Mouse (Mus musculus): ENCODE measurements at regions not wholly inside any gene's neighbourhood (a gene's known extent, or its start where the extent isn't known, plus 50 kb on each side); places are given as distances from the start of the nearest gene placed in this dataset.
"Not testable (repeated sequence)": the region's sequence is repeated elsewhere in the genome, so short reads cannot be mapped to it uniquely, and the experiment has no call there.

- H3K27ac ChIP-seq (replicated peaks; ENCODE audit: low read depth, low read length); H3K4me1 ChIP-seq (ENCODE audit: control insufficient read depth, insufficient read depth, low read length): not testable (repeated sequence)
- WGBS: no CpG with 5 or more reads among the region's 3 CpGs
Measured at GRCm38 (mm10) chr14:52863841-52864240, 368.3 kb upstream of the Olfr1507 start.

GRCm38 (mm10) chr14:52863107-52863506 is 367.6 kb upstream of the Olfr1507 start:
- DNase-seq (ENCODE audit: low spot score); ATAC-seq (ENCODE audit: low FRiP score, low read depth): not testable (repeated sequence)

More at GRCm38 (mm10) chr14:52863841-52864240, 368.3 kb upstream of the Olfr1507 start:
- not testable (repeated sequence) for H3K9ac ChIP-seq (ENCODE audit: low read depth, low read length, severe bottlenecking); H3K36me3 ChIP-seq (ENCODE audit: control insufficient read depth, insufficient read depth, low read length); H3K4me2 ChIP-seq (replicated peaks; ENCODE audit: low read depth, low read length, severe bottlenecking); H3K27me3 ChIP-seq (ENCODE audit: control insufficient read depth, insufficient read depth, low read length); DNase-seq (ENCODE audit: low spot score); ATAC-seq (ENCODE audit: low FRiP score, low read depth); H3K4me3 ChIP-seq (replicated peaks; ENCODE audit: low read length); H3K9me3 ChIP-seq (ENCODE audit: control insufficient read depth, low read length)

GRCm38 (mm10) chr14:52862491-52862890 is 366.9 kb upstream of the Olfr1507 start:
- not testable (repeated sequence) for H3K9ac ChIP-seq (ENCODE audit: low read depth, low read length, severe bottlenecking); H3K9me3 ChIP-seq (ENCODE audit: control insufficient read depth, low read length); H3K36me3 ChIP-seq (ENCODE audit: control insufficient read depth, insufficient read depth, low read length); H3K4me3 ChIP-seq (replicated peaks; ENCODE audit: low read length); DNase-seq (ENCODE audit: low spot score); H3K27me3 ChIP-seq (ENCODE audit: control insufficient read depth, insufficient read depth, low read length); H3K27ac ChIP-seq (replicated peaks; ENCODE audit: low read depth, low read length); H3K4me2 ChIP-seq (replicated peaks; ENCODE audit: low read depth, low read length, severe bottlenecking); ATAC-seq (ENCODE audit: low FRiP score, low read depth); H3K4me1 ChIP-seq (ENCODE audit: control insufficient read depth, insufficient read depth, low read length)
- no CpG with 5 or more reads among the region's 20 CpGs for WGBS

More at GRCm38 (mm10) chr14:52863107-52863506, 367.6 kb upstream of the Olfr1507 start:
- not testable (repeated sequence) for H3K27me3 ChIP-seq (ENCODE audit: control insufficient read depth, insufficient read depth, low read length); H3K4me2 ChIP-seq (replicated peaks; ENCODE audit: low read depth, low read length, severe bottlenecking); H3K27ac ChIP-seq (replicated peaks; ENCODE audit: low read depth, low read length); H3K9me3 ChIP-seq (ENCODE audit: control insufficient read depth, low read length); H3K9ac ChIP-seq (ENCODE audit: low read depth, low read length, severe bottlenecking); H3K36me3 ChIP-seq (ENCODE audit: control insufficient read depth, insufficient read depth, low read length); H3K4me3 ChIP-seq (replicated peaks; ENCODE audit: low read length); H3K4me1 ChIP-seq (ENCODE audit: control insufficient read depth, insufficient read depth, low read length)

GRCm38 (mm10) chr14:52855339-52855738 is 359.8 kb upstream of the Olfr1507 start:
- not testable (repeated sequence) for H3K27ac ChIP-seq (replicated peaks; ENCODE audit: low read depth, low read length); ATAC-seq (ENCODE audit: low FRiP score, low read depth); H3K4me3 ChIP-seq (replicated peaks; ENCODE audit: low read length); H3K4me2 ChIP-seq (replicated peaks; ENCODE audit: low read depth, low read length, severe bottlenecking); H3K9me3 ChIP-seq (ENCODE audit: control insufficient read depth, low read length); H3K36me3 ChIP-seq (ENCODE audit: control insufficient read depth, insufficient read depth, low read length); DNase-seq (ENCODE audit: low spot score); H3K27me3 ChIP-seq (ENCODE audit: control insufficient read depth, insufficient read depth, low read length); H3K4me1 ChIP-seq (ENCODE audit: control insufficient read depth, insufficient read depth, low read length); H3K9ac ChIP-seq (ENCODE audit: low read depth, low read length, severe bottlenecking)
- WGBS: no CpG with 5 or more reads among the region's 2 CpGs

- not testable (repeated sequence) for H3K36me3 ChIP-seq (ENCODE audit: control insufficient read depth, insufficient read depth, low read length); H3K27me3 ChIP-seq (ENCODE audit: control insufficient read depth, insufficient read depth, low read length); H3K9me3 ChIP-seq (ENCODE audit: control insufficient read depth, low read length); H3K9ac ChIP-seq (ENCODE audit: low read depth, low read length, severe bottlenecking); H3K4me2 ChIP-seq (replicated peaks; ENCODE audit: low read depth, low read length, severe bottlenecking); H3K4me3 ChIP-seq (replicated peaks; ENCODE audit: low read length); ATAC-seq (ENCODE audit: low FRiP score, low read depth); H3K4me1 ChIP-seq (ENCODE audit: control insufficient read depth, insufficient read depth, low read length); H3K27ac ChIP-seq (replicated peaks; ENCODE audit: low read depth, low read length); DNase-seq (ENCODE audit: low spot score)
Measured at GRCm38 (mm10) chr14:52853598-52853997, 358.0 kb upstream of the Olfr1507 start.

- H3K4me2 ChIP-seq (replicated peaks; ENCODE audit: low read depth, low read length, severe bottlenecking); DNase-seq (ENCODE audit: low spot score); H3K9me3 ChIP-seq (ENCODE audit: control insufficient read depth, low read length); H3K27me3 ChIP-seq (ENCODE audit: control insufficient read depth, insufficient read depth, low read length); H3K4me3 ChIP-seq (replicated peaks; ENCODE audit: low read length); H3K4me1 ChIP-seq (ENCODE audit: control insufficient read depth, insufficient read depth, low read length); H3K9ac ChIP-seq (ENCODE audit: low read depth, low read length, severe bottlenecking); ATAC-seq (ENCODE audit: low FRiP score, low read depth); H3K27ac ChIP-seq (replicated peaks; ENCODE audit: low read depth, low read length); H3K36me3 ChIP-seq (ENCODE audit: control insufficient read depth, insufficient read depth, low read length): not testable (repeated sequence)
- no CpG with 5 or more reads among the region's 2 CpGs for WGBS
Measured at GRCm38 (mm10) chr14:52847970-52848369, 352.4 kb upstream of the Olfr1507 start.

- ATAC-seq (ENCODE audit: low FRiP score, low read depth); H3K27me3 ChIP-seq (ENCODE audit: control insufficient read depth, insufficient read depth, low read length); H3K4me1 ChIP-seq (ENCODE audit: control insufficient read depth, insufficient read depth, low read length); H3K4me2 ChIP-seq (replicated peaks; ENCODE audit: low read depth, low read length, severe bottlenecking); H3K36me3 ChIP-seq (ENCODE audit: control insufficient read depth, insufficient read depth, low read length); H3K9ac ChIP-seq (ENCODE audit: low read depth, low read length, severe bottlenecking); H3K27ac ChIP-seq (replicated peaks; ENCODE audit: low read depth, low read length); H3K9me3 ChIP-seq (ENCODE audit: control insufficient read depth, low read length); DNase-seq (ENCODE audit: low spot score); H3K4me3 ChIP-seq (replicated peaks; ENCODE audit: low read length): not testable (repeated sequence)
- no CpG with 5 or more reads among the region's 1 CpGs for WGBS
Measured at GRCm38 (mm10) chr14:52824005-52824404, 328.5 kb upstream of the Olfr1507 start.

- not testable (repeated sequence) for H3K27ac ChIP-seq (replicated peaks; ENCODE audit: low read depth, low read length); ATAC-seq (ENCODE audit: low FRiP score, low read depth); H3K4me1 ChIP-seq (ENCODE audit: control insufficient read depth, insufficient read depth, low read length); H3K9me3 ChIP-seq (ENCODE audit: control insufficient read depth, low read length); H3K9ac ChIP-seq (ENCODE audit: low read depth, low read length, severe bottlenecking); DNase-seq (ENCODE audit: low spot score); H3K4me3 ChIP-seq (replicated peaks; ENCODE audit: low read length); H3K4me2 ChIP-seq (replicated peaks; ENCODE audit: low read depth, low read length, severe bottlenecking); H3K27me3 ChIP-seq (ENCODE audit: control insufficient read depth, insufficient read depth, low read length); H3K36me3 ChIP-seq (ENCODE audit: control insufficient read depth, insufficient read depth, low read length)
- no CpG with 5 or more reads among the region's 4 CpGs for WGBS
Measured at GRCm38 (mm10) chr14:52821617-52822016, 326.1 kb upstream of the Olfr1507 start.

- H3K9me3 ChIP-seq (ENCODE audit: control insufficient read depth, low read length); H3K9ac ChIP-seq (ENCODE audit: low read depth, low read length, severe bottlenecking); H3K27me3 ChIP-seq (ENCODE audit: control insufficient read depth, insufficient read depth, low read length); DNase-seq (ENCODE audit: low spot score); H3K4me1 ChIP-seq (ENCODE audit: control insufficient read depth, insufficient read depth, low read length); H3K27ac ChIP-seq (replicated peaks; ENCODE audit: low read depth, low read length); H3K36me3 ChIP-seq (ENCODE audit: control insufficient read depth, insufficient read depth, low read length); H3K4me3 ChIP-seq (replicated peaks; ENCODE audit: low read length); H3K4me2 ChIP-seq (replicated peaks; ENCODE audit: low read depth, low read length, severe bottlenecking); ATAC-seq (ENCODE audit: low FRiP score, low read depth): not testable (repeated sequence)
- 82% methylated on average over 3 of the region's 5 CpGs for WGBS
Measured at GRCm38 (mm10) chr14:52811128-52811415, 315.5 kb upstream of the Olfr1507 start.
